Mouse (Mus musculus) stomach, embryonic 15.5 days (tissue): ENCODE results near the gene Dbx2. TPM values are rescaled to one million over a fixed set of nuclear protein-coding genes. Genes with fewer than 3 reads are reported as not detected.
A peak's percentile ranks its signal among the peaks of the same experiment; 100 is the strongest.

Experiments
- ATAC-seq: fragments of 200-750 bp; cut with Nextera tagmentation; 2 replicates; pipeline ENCODE4 v1.8.0; 2017; ENCODE audit warnings: low read depth, moderate number of reproducible peaks, moderate TSS enrichment; ENCODE audit not compliant: insufficient read depth, low FRiP score
- H3K27ac ChIP-seq: fragments of 300-500 bp; sonication (generic); 2 replicates; pipeline ENCODE4 v1.5.1; 2015; ENCODE audit warnings: mild to moderate bottlenecking, inconsistent platforms
- H3K27me3 ChIP-seq: fragments of 300-500 bp; sonication (generic); replicated peaks from 2 replicates; pipeline ENCODE4 v1.6.1; 2015; ENCODE audit warnings: inconsistent platforms
- H3K36me3 ChIP-seq: fragments of 300-500 bp; sonication (generic); 2 replicates; pipeline ENCODE4 v1.6.1; 2015; ENCODE audit warnings: inconsistent platforms
- H3K4me1 ChIP-seq: fragments of 300-500 bp; sonication (generic); 2 replicates; pipeline ENCODE4 v1.6.1; 2015; ENCODE audit warnings: inconsistent platforms
- H3K4me2 ChIP-seq: fragments of 300-500 bp; sonication (generic); 2 replicates; pipeline ENCODE4 v1.6.1; 2015; ENCODE audit warnings: mild to moderate bottlenecking, inconsistent platforms
- H3K4me3 ChIP-seq: fragments of 300-500 bp; sonication (generic); replicated peaks from 2 replicates; pipeline ENCODE4 v1.5.1; 2015; ENCODE audit warnings: inconsistent platforms
- H3K9ac ChIP-seq: fragments of 300-500 bp; sonication (generic); 2 replicates; pipeline ENCODE4 v1.6.1; 2015; ENCODE audit warnings: inconsistent platforms
- H3K9me3 ChIP-seq: fragments of 300-500 bp; sonication (generic); 2 replicates; pipeline ENCODE4 v1.6.1; 2016; ENCODE audit warnings: inconsistent platforms
- WGBS: fragments of 180-500 bp; shearing (Covaris S2); methylation state at CpG from one replicate; pipeline ENCODE4 v1.1.7; 2015; 5-methylcytosine and 5-hydroxymethylcytosine counted together
- polyA plus RNA-seq: library from polyadenylated mRNA; unstranded; fragments of >200 nt; fragmentation: Nextera tagmentation; extraction: Ambion mirVana; gene quantifications from 2 replicates; pipeline ENCODE4 v1.2.1, GENCODE M21; 2015

Gene Dbx2
- polyA plus RNA-seq = 0.10 TPM in 1 of 2 replicates, not detected in the other

- Histone ChIP-seq H3K27ac (no peak within 1 kb of the TSS), H3K36me3 (no peaks in the 10 kb centered on the region), H3K4me3 (peak within 1 kb of the TSS; percentile 32), H3K9me3 (no peaks in the 10 kb centered on the region), H3K4me2 (peak within 1 kb of the TSS; percentile 69), H3K9ac (no peak within 1 kb of the TSS), H3K27me3 (peaks cover 39% of the 10 kb centered on the region), H3K4me1 (peaks cover 9% of the 10 kb centered on the region)
- WGBS = 76% methylated on average over 5 of the region's 5 CpGs
- no peak for ATAC-seq
These were observed at the start of gene Dbx2 for GRCm38 (mm10) chr15:95655860-95656259. Gene Dbx2, minus strand, starts transcription at chr15:95655960.

- Histone ChIP-seq H3K4me1 (no peaks in the 10 kb centered on the region), H3K27ac (no peak overlapping the region), H3K4me2 (no peak overlapping the region), H3K9me3 (no peaks in the 10 kb centered on the region), H3K36me3 (no peaks in the 10 kb centered on the region), H3K27me3 (no peaks in the 10 kb centered on the region), H3K9ac (no peak overlapping the region), H3K4me3 (no peak overlapping the region)
- no peak for ATAC-seq
- WGBS = 80% methylated on average over 9 of the region's 9 CpGs
These were observed 46.4 kb upstream of the Dbx2 start for GRCm38 (mm10) chr15:95702206-95702605.

GRCm38 (mm10) chr15:95701573-95701972 lies 45.8 kb upstream of the Dbx2 start:
- no peaks in the 10 kb centered on the region for H3K36me3 ChIP-seq
- no peak for ATAC-seq
- H3K27me3 ChIP-seq = no peaks in the 10 kb centered on the region
- H3K4me1 ChIP-seq = no peaks in the 10 kb centered on the region
- WGBS = 57% methylated on average over 4 of the region's 4 CpGs
- H3K9ac ChIP-seq = no peak overlapping the region
- H3K4me3 ChIP-seq = no peak overlapping the region
- H3K9me3 ChIP-seq = no peaks in the 10 kb centered on the region
- no peak overlapping the region for H3K4me2 ChIP-seq
- H3K27ac ChIP-seq = no peak overlapping the region

GRCm38 (mm10) chr15:95699371-95699770 lies 43.6 kb upstream of the Dbx2 start:
- Histone ChIP-seq H3K9me3 (no peaks in the 10 kb centered on the region), H3K4me1 (no peaks in the 10 kb centered on the region), H3K36me3 (no peaks in the 10 kb centered on the region), H3K9ac (no peak overlapping the region), H3K27ac (no peak overlapping the region), H3K27me3 (no peaks in the 10 kb centered on the region), H3K4me2 (no peak overlapping the region), H3K4me3 (no peak overlapping the region)
- no peak for ATAC-seq
- 66% methylated on average over 12 of the region's 12 CpGs for WGBS

GRCm38 (mm10) chr15:95693759-95694158 lies 38.0 kb upstream of the Dbx2 start:
- H3K9me3 ChIP-seq = no peaks in the 10 kb centered on the region

DNA sequence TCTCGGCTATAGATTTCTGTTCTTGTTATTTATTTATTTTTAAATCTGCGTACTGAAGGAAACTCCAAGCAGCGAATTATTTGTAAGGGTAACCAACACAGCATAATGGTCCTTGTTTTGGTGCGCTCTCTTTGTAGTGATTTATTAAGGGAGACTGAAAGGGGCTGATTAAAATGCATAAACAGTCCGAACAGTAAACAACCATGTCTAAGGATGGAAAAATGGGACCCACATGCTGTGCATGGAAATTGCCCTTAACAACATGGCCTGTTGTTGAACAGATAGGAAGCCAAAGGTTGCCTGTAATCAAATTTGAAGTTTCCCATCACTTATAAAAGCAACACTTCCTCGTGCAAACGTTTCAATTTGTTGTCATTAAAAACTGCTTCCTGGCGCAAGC lies 35.8 kb upstream of the Dbx2 start:
- Histone ChIP-seq H3K4me3 (no peak overlapping the region), H3K4me2 (no peak overlapping the region), H3K9ac (no peak overlapping the region), H3K9me3 (no peaks in the 10 kb centered on the region), H3K27ac (no peak overlapping the region), H3K4me1 (no peaks in the 10 kb centered on the region), H3K36me3 (no peaks in the 10 kb centered on the region), H3K27me3 (no peaks in the 10 kb centered on the region)
- 65% methylated on average over 8 of the region's 8 CpGs for WGBS
- ATAC-seq = no peak

More at GRCm38 (mm10) chr15:95693759-95694158, 38.0 kb upstream of the Dbx2 start:
- Histone ChIP-seq H3K4me3 (no peak overlapping the region), H3K4me1 (no peaks in the 10 kb centered on the region), H3K27ac (no peak overlapping the region), H3K36me3 (no peaks in the 10 kb centered on the region), H3K9ac (no peak overlapping the region), H3K27me3 (no peaks in the 10 kb centered on the region), H3K4me2 (no peak overlapping the region)
- 87% methylated on average over 3 of the region's 3 CpGs for WGBS
- ATAC-seq = no peak

DNA sequence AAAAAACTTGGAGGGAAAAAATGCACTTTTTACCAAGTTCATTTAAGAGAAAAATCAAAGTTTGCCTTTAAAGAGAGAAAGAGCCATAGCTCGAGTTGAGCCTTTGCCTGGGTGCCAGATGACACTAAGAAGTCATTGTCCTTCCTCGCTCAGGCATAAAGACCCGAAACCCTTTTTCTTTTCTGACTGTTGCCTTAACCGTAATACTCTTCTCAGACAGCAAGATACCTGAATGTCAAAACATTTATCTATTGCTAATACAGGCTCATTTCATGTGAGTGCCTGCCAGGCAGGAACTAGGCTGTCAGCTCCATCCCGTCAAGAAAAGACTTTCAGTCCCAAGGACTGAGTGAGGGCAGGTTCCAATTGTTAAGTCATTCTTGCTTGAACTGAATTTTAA lies 35.4 kb upstream of the Dbx2 start:
- Histone ChIP-seq H3K4me1 (no peaks in the 10 kb centered on the region), H3K27me3 (no peaks in the 10 kb centered on the region), H3K4me3 (no peak overlapping the region), H3K9ac (no peak overlapping the region), H3K27ac (no peak overlapping the region), H3K4me2 (no peak overlapping the region), H3K9me3 (no peaks in the 10 kb centered on the region), H3K36me3 (no peaks in the 10 kb centered on the region)
- ATAC-seq = no peak
- 54% methylated on average over 5 of the region's 5 CpGs for WGBS

GRCm38 (mm10) chr15:95682620-95683019 lies 26.9 kb upstream of the Dbx2 start:
- 90% methylated on average over 4 of the region's 4 CpGs for WGBS
- no peak for ATAC-seq

GRCm38 (mm10) chr15:95675645-95676044 lies 19.9 kb upstream of the Dbx2 start:
- no peak overlapping the region for H3K4me3 ChIP-seq
- WGBS = 60% methylated on average over 4 of the region's 4 CpGs
- ATAC-seq = no peak

More at GRCm38 (mm10) chr15:95682620-95683019, 26.9 kb upstream of the Dbx2 start:
- no peak overlapping the region for H3K4me2 ChIP-seq
- no peaks in the 10 kb centered on the region for H3K4me1 ChIP-seq
- H3K36me3 ChIP-seq = no peaks in the 10 kb centered on the region
- H3K27ac ChIP-seq = no peak overlapping the region
- no peak overlapping the region for H3K4me3 ChIP-seq
- H3K9ac ChIP-seq = no peak overlapping the region
- no peaks in the 10 kb centered on the region for H3K9me3 ChIP-seq
- no peaks in the 10 kb centered on the region for H3K27me3 ChIP-seq

GRCm38 (mm10) chr15:95675176-95675575 lies 19.4 kb upstream of the Dbx2 start:
- 84% methylated on average over 2 of the region's 2 CpGs for WGBS
- no peak for ATAC-seq
- no peaks in the 10 kb centered on the region for H3K9me3 ChIP-seq

More at GRCm38 (mm10) chr15:95675645-95676044, 19.9 kb upstream of the Dbx2 start:
- Histone ChIP-seq H3K4me1 (no peaks in the 10 kb centered on the region), H3K4me2 (no peak overlapping the region), H3K9ac (no peak overlapping the region), H3K27me3 (no peaks in the 10 kb centered on the region), H3K36me3 (no peaks in the 10 kb centered on the region), H3K27ac (no peak overlapping the region), H3K9me3 (no peaks in the 10 kb centered on the region)

DNA sequence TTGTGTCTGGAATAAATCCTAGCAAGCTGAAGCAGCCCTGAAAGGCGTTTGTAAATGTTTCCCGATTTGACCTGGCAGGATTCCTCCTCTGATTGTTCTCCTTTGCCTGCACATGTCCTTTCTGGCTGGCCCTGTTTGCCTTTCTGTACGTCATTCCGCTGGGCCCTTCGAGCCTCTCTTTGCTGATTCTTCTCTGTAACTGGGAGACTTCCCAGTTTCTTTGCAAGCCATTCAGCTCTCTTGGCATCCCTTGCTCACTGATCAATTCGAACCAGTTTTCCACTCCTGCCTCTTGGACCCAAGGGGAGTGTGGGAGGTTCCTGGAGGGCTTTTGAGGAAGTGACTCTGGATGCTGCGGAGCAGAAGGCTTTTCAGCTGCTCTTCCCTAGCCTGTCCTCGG lies 11.4 kb upstream of the Dbx2 start:
- no peak overlapping the region for H3K4me2 ChIP-seq
- no peaks in the 10 kb centered on the region for H3K36me3 ChIP-seq
- H3K4me1 ChIP-seq = no peaks in the 10 kb centered on the region
- H3K4me3 ChIP-seq = no peak overlapping the region
- ATAC-seq = no peak
- H3K27ac ChIP-seq = no peak overlapping the region
- H3K27me3 ChIP-seq = no peaks in the 10 kb centered on the region
- no peaks in the 10 kb centered on the region for H3K9me3 ChIP-seq
- WGBS = 30% methylated on average over 8 of the region's 8 CpGs
- H3K9ac ChIP-seq = no peak overlapping the region

More at GRCm38 (mm10) chr15:95675176-95675575, 19.4 kb upstream of the Dbx2 start:
- Histone ChIP-seq H3K4me3 (no peak overlapping the region), H3K27ac (no peak overlapping the region), H3K27me3 (no peaks in the 10 kb centered on the region), H3K9ac (no peak overlapping the region), H3K4me1 (no peaks in the 10 kb centered on the region), H3K36me3 (no peaks in the 10 kb centered on the region), H3K4me2 (no peak overlapping the region)

DNA sequence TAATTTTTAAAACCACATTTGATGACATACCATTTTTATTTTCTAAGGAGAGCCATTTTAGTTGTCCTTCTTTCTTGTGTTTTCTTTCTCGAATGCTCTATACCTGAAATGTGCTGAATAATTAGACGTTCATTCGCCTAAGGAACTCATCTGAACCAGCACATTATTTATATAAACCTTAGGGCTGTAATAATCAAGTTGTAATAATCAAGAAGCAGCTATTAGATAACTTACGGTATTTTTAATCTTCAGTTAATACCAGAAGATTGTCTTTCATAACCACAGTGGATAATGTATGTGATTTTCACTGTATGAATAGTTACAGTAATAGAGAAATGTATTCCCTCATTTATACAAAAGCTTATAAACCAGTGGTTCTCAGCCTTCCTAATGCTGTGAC lies 9.2 kb upstream of the Dbx2 start:
- no peaks in the 10 kb centered on the region for H3K27me3 ChIP-seq
- no peaks in the 10 kb centered on the region for H3K9me3 ChIP-seq
- H3K27ac ChIP-seq = no peak overlapping the region
- H3K36me3 ChIP-seq = no peaks in the 10 kb centered on the region
- H3K9ac ChIP-seq = no peak overlapping the region
- 72% methylated on average over 4 of the region's 4 CpGs for WGBS
- no peak for ATAC-seq
- no peak overlapping the region for H3K4me3 ChIP-seq
- H3K4me1 ChIP-seq = no peaks in the 10 kb centered on the region
- no peak overlapping the region for H3K4me2 ChIP-seq

- Histone ChIP-seq H3K9ac (no peak overlapping the region), H3K36me3 (no peaks in the 10 kb centered on the region), H3K27ac (no peak overlapping the region), H3K27me3 (no peaks in the 10 kb centered on the region), H3K4me1 (no peaks in the 10 kb centered on the region), H3K4me3 (no peak overlapping the region), H3K9me3 (no peaks in the 10 kb centered on the region), H3K4me2 (no peak overlapping the region)
- ATAC-seq = no peak
- 76% methylated on average over 2 of the region's 2 CpGs for WGBS
These were observed 6.0 kb upstream of the Dbx2 start for GRCm38 (mm10) chr15:95661718-95662117.
